Mouse (Mus musculus) midbrain, embryonic 11.5 days (tissue): ENCODE data around the gene Hspbp1. TPM values are rescaled to one million over a fixed set of nuclear protein-coding genes. Genes with fewer than 3 reads are reported as not detected.

ENCODE experiments used
- ATAC-seq: fragments of 200-750 bp; cut with Nextera tagmentation; 2 replicates; pipeline ENCODE4 v1.8.0; 2017; ENCODE audit warnings: moderate TSS enrichment, moderate library complexity; ENCODE audit not compliant: low FRiP score
- DNase-seq: peaks from one replicate; pipeline ENCODE4 v3.0.0; 2015; ENCODE audit warnings: low spot score; ENCODE audit errors: missing footprints
- H3K27ac ChIP-seq: fragments of 300-500 bp; sonication (generic); 2 replicates; pipeline ENCODE4 v1.5.1; 2014; ENCODE audit warnings: low read depth, low read length
- H3K27me3 ChIP-seq: fragments of 300-500 bp; sonication (generic); 2 replicates; pipeline ENCODE4 v1.6.1; 2014; ENCODE audit warnings: mild to moderate bottlenecking, low read length, moderate library complexity, mixed read lengths; ENCODE audit not compliant: control insufficient read depth, insufficient read depth
- H3K36me3 ChIP-seq: fragments of 300-500 bp; sonication (generic); 2 replicates; pipeline ENCODE4 v1.6.1; 2014; ENCODE audit warnings: mild to moderate bottlenecking, low read length, moderate library complexity, mixed read lengths; ENCODE audit not compliant: control insufficient read depth, insufficient read depth
- H3K4me1 ChIP-seq: fragments of 300-500 bp; sonication (generic); 2 replicates; pipeline ENCODE4 v1.6.1; 2014; ENCODE audit warnings: low read length; ENCODE audit not compliant: control insufficient read depth, insufficient read depth
- H3K4me2 ChIP-seq: fragments of 300-500 bp; sonication (generic); 2 replicates; pipeline ENCODE4 v1.6.1; 2014; ENCODE audit warnings: mild to moderate bottlenecking, moderate library complexity
- H3K4me3 ChIP-seq: fragments of 300-500 bp; sonication (generic); 2 replicates; pipeline ENCODE4 v1.5.1; 2014; ENCODE audit warnings: low read depth, low read length
- H3K9ac ChIP-seq: fragments of 300-500 bp; sonication (generic); 2 replicates; pipeline ENCODE4 v1.6.1; 2014; ENCODE audit warnings: low read length
- H3K9me3 ChIP-seq: fragments of 300-500 bp; sonication (generic); 2 replicates; pipeline ENCODE4 v1.6.1; 2016; ENCODE audit warnings: low read length; ENCODE audit not compliant: control insufficient read depth
- WGBS: fragments of 180-500 bp; shearing (Covaris S2); extraction: QIAGEN DNeasy Blood & Tissue Kit; methylation state at CpG from one replicate; pipeline ENCODE4 v1.1.7; 2014; 5-methylcytosine and 5-hydroxymethylcytosine counted together
- polyA plus RNA-seq: library from polyadenylated mRNA; unstranded; fragments of >200 nt; fragmentation: Nextera tagmentation; extraction: Ambion mirVana; gene quantifications from 2 replicates; pipeline ENCODE4 v1.2.1, GENCODE M21; 2014

The Hspbp1 gene
- polyA plus RNA-seq, 1 experiment from 2014 or later: 113 TPM

GRCm38 (mm10) chr7:4658912-4659551, 25.8 kb downstream of the Hspbp1 start, which contains the start of gene Ppp6r1:
Ppp6r1 (minus strand) TSS chr7:4659019.
- Histone ChIP-seq H3K4me3 (peak within 1 kb of the TSS; percentile 86), H3K27me3 (no peaks in the 10 kb centered on the region), H3K9ac (peak within 1 kb of the TSS; percentile 85), H3K4me2 (peak within 1 kb of the TSS; percentile 92), H3K4me1 (peaks cover 23% of the 10 kb centered on the region), H3K36me3 (no peaks in the 10 kb centered on the region), H3K27ac (peak within 1 kb of the TSS; percentile 91), H3K9me3 (no peaks in the 10 kb centered on the region)
- DNase-seq: peak; percentile 99
- peak; percentile 98 for ATAC-seq
- under 1% methylated on average over 54 of the region's 54 CpGs for WGBS

- ATAC-seq: peak; percentile 76
- DNase-seq: peak; percentile 94
- H3K36me3 ChIP-seq: no peaks in the 10 kb centered on the region
- peak overlapping the region; percentile 85 for H3K9ac ChIP-seq
- H3K27ac ChIP-seq: peak overlapping the region; percentile 91
- peak overlapping the region; percentile 92 for H3K4me2 ChIP-seq
- H3K9me3 ChIP-seq: no peaks in the 10 kb centered on the region
- peaks cover 23% of the 10 kb centered on the region for H3K4me1 ChIP-seq
- WGBS: under 1% methylated on average over 77 of the region's 78 CpGs
- H3K4me3 ChIP-seq: peak overlapping the region; percentile 86
- no peaks in the 10 kb centered on the region for H3K27me3 ChIP-seq
Measured at GRCm38 (mm10) chr7:4658128-4658907, 26.6 kb downstream of the Hspbp1 start.

DNA sequence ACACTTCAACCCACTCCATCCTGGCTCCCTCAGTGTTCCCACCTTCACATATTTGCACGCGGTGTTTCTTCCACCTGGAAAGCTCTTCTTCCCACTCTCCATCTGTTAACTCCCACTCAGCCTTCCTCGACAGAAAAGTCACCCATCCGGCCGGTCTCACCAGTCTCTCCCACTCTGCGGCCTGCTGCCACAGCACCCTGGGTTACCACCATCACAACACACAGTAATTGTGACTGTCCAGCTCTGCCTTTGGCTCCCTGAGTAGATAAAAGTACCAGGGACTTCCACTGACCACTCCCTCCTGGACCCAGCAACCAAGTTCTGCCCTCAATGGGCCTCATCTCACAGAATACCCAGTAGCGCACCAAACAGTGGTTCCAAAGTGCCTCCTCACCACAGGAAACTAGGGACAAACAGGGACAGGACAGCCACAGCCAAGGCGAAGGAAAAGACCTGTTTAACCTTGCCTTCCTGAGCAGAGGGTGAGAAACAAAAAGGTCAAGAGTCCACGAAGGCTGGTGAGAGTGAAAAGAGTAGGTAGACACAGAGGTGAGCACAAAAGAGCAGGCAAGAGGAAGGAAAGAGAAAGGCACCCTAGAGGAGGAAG, 27.2 kb downstream of the Hspbp1 start:
- WGBS: 57% methylated on average over 9 of the region's 9 CpGs
- H3K4me3 ChIP-seq: peak overlapping the region; percentile 86
- no peaks in the 10 kb centered on the region for H3K27me3 ChIP-seq
- ATAC-seq (no peak), DNase-seq (no peak)
- peak overlapping the region; percentile 92 for H3K4me2 ChIP-seq
- H3K36me3 ChIP-seq: no peaks in the 10 kb centered on the region
- no peak overlapping the region for H3K27ac ChIP-seq
- H3K9me3 ChIP-seq: no peaks in the 10 kb centered on the region
- peaks cover 23% of the 10 kb centered on the region for H3K4me1 ChIP-seq
- H3K9ac ChIP-seq: peak overlapping the region; percentile 85

- 68% methylated on average over 1 of the region's 1 CpGs for WGBS
- H3K27me3 ChIP-seq: no peaks in the 10 kb centered on the region
- H3K27ac ChIP-seq: no peak overlapping the region
- H3K4me2 ChIP-seq: peak overlapping the region; percentile 92
- DNase-seq (no peak), ATAC-seq (no peak)
- H3K36me3 ChIP-seq: no peaks in the 10 kb centered on the region
- no peaks in the 10 kb centered on the region for H3K9me3 ChIP-seq
- peaks cover 23% of the 10 kb centered on the region for H3K4me1 ChIP-seq
- peak overlapping the region; percentile 1; the same call in 1 of the 2 replicates for H3K4me3 ChIP-seq
- no peak overlapping the region for H3K9ac ChIP-seq
Measured at GRCm38 (mm10) chr7:4656818-4657217, 28.1 kb downstream of the Hspbp1 start.

DNA sequence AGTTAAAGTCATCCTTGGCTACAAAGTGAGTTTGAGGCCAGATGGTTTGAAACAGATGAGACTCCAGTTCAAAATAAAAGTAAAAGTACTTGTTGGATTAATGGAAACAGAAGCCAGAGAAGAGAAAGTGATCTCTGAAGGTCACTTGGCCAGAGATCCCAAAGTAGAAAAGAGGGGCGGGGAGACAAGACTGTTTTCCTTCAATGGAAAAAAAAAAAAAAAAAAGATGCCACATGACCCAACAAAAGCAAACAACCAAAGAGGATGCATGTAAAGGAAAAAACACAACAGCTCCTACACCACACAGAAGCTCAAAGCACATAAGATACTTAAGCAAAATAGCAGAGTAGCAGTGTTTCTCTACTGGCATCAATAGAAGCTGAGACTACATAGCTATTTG, 29.0 kb downstream of the Hspbp1 start:
- WGBS: 76% methylated on average over 1 of the region's 1 CpGs
- Histone ChIP-seq H3K9me3 (no peaks in the 10 kb centered on the region), H3K4me3 (no peak overlapping the region), H3K27me3 (no peaks in the 10 kb centered on the region), H3K9ac (no peak overlapping the region), H3K4me1 (peaks cover 23% of the 10 kb centered on the region), H3K36me3 (no peaks in the 10 kb centered on the region; the same call in 1 of the 2 replicates), H3K4me2 (no peak overlapping the region), H3K27ac (no peak overlapping the region)
- no peak for ATAC-seq
- DNase-seq: no peak

- DNase-seq (no peak), ATAC-seq (no peak)
- Histone ChIP-seq H3K36me3 (no peaks in the 10 kb centered on the region; the same call in 1 of the 2 replicates), H3K4me3 (no peak overlapping the region), H3K4me2 (no peak overlapping the region), H3K27ac (no peak overlapping the region), H3K27me3 (no peaks in the 10 kb centered on the region), H3K9me3 (no peaks in the 10 kb centered on the region), H3K4me1 (peaks cover 20% of the 10 kb centered on the region), H3K9ac (no peak overlapping the region)
- 84% methylated on average over 4 of the region's 4 CpGs for WGBS
Measured at GRCm38 (mm10) chr7:4655393-4655792, 29.5 kb downstream of the Hspbp1 start.

DNA sequence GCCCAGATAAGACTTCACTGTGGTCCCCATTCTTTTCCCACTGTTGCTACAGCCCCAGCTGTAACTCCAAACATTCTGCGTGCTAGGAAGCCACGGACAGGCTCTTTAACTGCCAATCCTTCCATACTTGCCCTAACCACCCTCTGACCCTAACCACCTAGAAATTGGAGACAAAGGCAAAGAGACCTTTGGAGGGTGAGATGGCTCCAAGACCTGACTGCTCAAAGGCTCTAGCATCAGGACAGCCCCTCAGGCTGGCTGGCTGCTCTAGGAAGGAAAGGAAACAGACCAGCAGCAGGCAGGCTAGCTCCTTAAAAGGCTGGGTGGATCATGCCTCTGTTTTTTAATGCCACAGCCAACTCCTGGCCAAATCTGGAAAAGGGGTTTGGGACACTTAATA, 30.6 kb downstream of the Hspbp1 start:
- no peak overlapping the region for H3K27ac ChIP-seq
- no peak overlapping the region for H3K4me2 ChIP-seq
- H3K4me3 ChIP-seq: no peak overlapping the region
- no peaks in the 10 kb centered on the region for H3K9me3 ChIP-seq
- no peaks in the 10 kb centered on the region for H3K27me3 ChIP-seq
- H3K4me1 ChIP-seq: peaks cover 13% of the 10 kb centered on the region
- 97% methylated on average over 2 of the region's 2 CpGs for WGBS
- no peaks in the 10 kb centered on the region; the same call in 1 of the 2 replicates for H3K36me3 ChIP-seq
- ATAC-seq (no peak), DNase-seq (no peak)
- no peak overlapping the region for H3K9ac ChIP-seq

DNA sequence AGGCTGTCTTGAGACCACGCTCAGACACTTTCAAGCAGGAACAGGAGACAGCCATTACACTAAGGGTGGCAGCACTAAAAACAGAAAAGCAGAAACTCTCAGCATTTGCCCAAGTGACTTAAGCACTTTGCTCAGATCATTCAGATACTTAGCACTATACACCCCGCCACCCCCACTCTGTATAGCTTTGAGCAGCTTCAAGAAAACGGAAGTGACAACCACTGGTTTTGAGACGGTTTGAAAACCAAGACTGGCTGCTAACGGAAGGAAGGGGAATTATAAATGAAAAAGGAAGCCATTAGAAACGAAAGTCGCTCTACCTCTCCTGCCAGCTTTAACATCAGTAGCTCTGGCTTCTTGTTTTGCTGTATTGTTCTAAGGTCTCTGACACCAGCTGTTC, 31.1 kb downstream of the Hspbp1 start:
- no peaks in the 10 kb centered on the region; the same call in 1 of the 2 replicates for H3K36me3 ChIP-seq
- peaks cover 13% of the 10 kb centered on the region for H3K4me1 ChIP-seq
- H3K9me3 ChIP-seq: no peaks in the 10 kb centered on the region
- H3K9ac ChIP-seq: no peak overlapping the region
- H3K4me3 ChIP-seq: no peak overlapping the region
- no peak for DNase-seq
- no peaks in the 10 kb centered on the region for H3K27me3 ChIP-seq
- WGBS: 92% methylated on average over 7 of the region's 7 CpGs
- H3K27ac ChIP-seq: no peak overlapping the region
- no peak for ATAC-seq
- no peak overlapping the region for H3K4me2 ChIP-seq

GRCm38 (mm10) chr7:4653351-4653750, 31.5 kb downstream of the Hspbp1 start:
- Histone ChIP-seq H3K9me3 (no peaks in the 10 kb centered on the region), H3K9ac (no peak overlapping the region), H3K36me3 (no peaks in the 10 kb centered on the region; the same call in 1 of the 2 replicates), H3K4me1 (peaks cover 13% of the 10 kb centered on the region), H3K4me3 (no peak overlapping the region), H3K4me2 (no peak overlapping the region), H3K27me3 (no peaks in the 10 kb centered on the region), H3K27ac (no peak overlapping the region)
- no peak for ATAC-seq
- WGBS: 86% methylated on average over 5 of the region's 5 CpGs
- no peak for DNase-seq
